Mouse (Mus musculus) neural tube, embryonic 15.5 days (tissue): Measurements from ENCODE around the gene Lrrc8d. TPM values are rescaled to one million over a fixed set of nuclear protein-coding genes. Genes with fewer than 3 reads are reported as not detected.

Experiments used
- ATAC-seq: fragments of 200-750 bp; cut with Nextera tagmentation; 2 replicates; pipeline ENCODE4 v1.8.0; 2017; ENCODE audit warnings: mild to moderate bottlenecking, moderate TSS enrichment, moderate library complexity; ENCODE audit not compliant: low FRiP score
- H3K27ac ChIP-seq: fragments of 300-500 bp; sonication (generic); replicated peaks from 2 replicates; pipeline ENCODE4 v1.5.1; 2015; ENCODE audit warnings: mild to moderate bottlenecking, inconsistent platforms
- H3K27me3 ChIP-seq: fragments of 300-500 bp; sonication (generic); replicated peaks from 2 replicates; pipeline ENCODE4 v1.6.1; 2015; ENCODE audit warnings: inconsistent platforms
- H3K36me3 ChIP-seq: fragments of 300-500 bp; sonication (generic); 2 replicates; pipeline ENCODE4 v1.6.1; 2015; ENCODE audit warnings: inconsistent platforms
- H3K4me1 ChIP-seq: fragments of 300-500 bp; sonication (generic); 2 replicates; pipeline ENCODE4 v1.6.1; 2015; ENCODE audit warnings: inconsistent platforms
- H3K4me2 ChIP-seq: fragments of 300-500 bp; sonication (generic); 2 replicates; pipeline ENCODE4 v1.6.1; 2015; ENCODE audit warnings: inconsistent platforms, mild to moderate bottlenecking, moderate library complexity
- H3K4me3 ChIP-seq: fragments of 300-500 bp; sonication (generic); replicated peaks from 2 replicates; pipeline ENCODE4 v1.5.1; 2015; ENCODE audit warnings: mild to moderate bottlenecking, inconsistent platforms
- H3K9ac ChIP-seq: fragments of 300-500 bp; sonication (generic); replicated peaks from 2 replicates; pipeline ENCODE4 v1.6.1; 2015; ENCODE audit warnings: mild to moderate bottlenecking, inconsistent platforms
- H3K9me3 ChIP-seq: fragments of 300-500 bp; sonication (generic); replicated peaks from 2 replicates; pipeline ENCODE4 v1.6.1; 2016; ENCODE audit warnings: inconsistent platforms
- WGBS: fragments of 180-500 bp; shearing (Covaris S2); methylation state at CpG from one replicate; pipeline ENCODE4 v1.1.7; 2015; ENCODE audit warnings: mixed read lengths; 5-methylcytosine and 5-hydroxymethylcytosine counted together
- polyA plus RNA-seq: library from polyadenylated mRNA; unstranded; fragments of >200 nt; fragmentation: Nextera tagmentation; extraction: Ambion mirVana; gene quantifications from 2 replicates; pipeline ENCODE4 v1.2.1, GENCODE M21; 2015

The Lrrc8d gene
- polyA plus RNA-seq, 1 experiment from 2014 or later: 29.4 TPM

DNA sequence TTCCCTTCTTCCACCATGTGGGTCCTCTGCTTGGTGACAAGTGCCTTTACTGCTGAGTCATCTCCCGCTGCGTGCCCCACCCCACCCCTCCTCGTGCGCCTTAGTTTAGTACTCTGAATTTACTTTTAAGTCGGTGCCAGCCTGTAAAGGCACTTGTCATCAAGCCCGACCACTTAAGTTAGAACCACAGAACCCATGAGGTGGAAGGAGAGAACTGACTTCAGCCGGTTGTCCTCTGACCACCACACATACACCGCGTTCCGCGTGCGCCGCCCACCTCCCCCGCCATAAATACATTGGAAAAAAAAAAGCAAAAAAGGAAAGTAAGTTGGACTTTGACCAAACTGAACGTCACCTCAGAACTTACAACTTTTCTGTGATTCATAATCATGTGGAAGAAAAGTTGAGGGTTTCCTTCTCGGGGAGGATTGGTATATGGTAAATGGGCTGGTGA, 31.4 kb downstream of the Lrrc8d start:
- Histone ChIP-seq H3K9me3 (no peaks in the 10 kb centered on the region), H3K4me3 (peak overlapping the region; percentile 48; the same call in 1 of the 2 replicates), H3K9ac (no peak overlapping the region), H3K36me3 (0 out of 2 replicates have a peak, but pooled peaks cover 5% of the 10 kb centered on the region), H3K4me2 (peak overlapping the region; percentile 95), H3K27me3 (no peaks in the 10 kb centered on the region), H3K4me1 (peaks cover 17% of the 10 kb centered on the region), H3K27ac (no peak overlapping the region)
- 30% methylated on average over 16 of the region's 16 CpGs for WGBS
- ATAC-seq: no peak

- Histone ChIP-seq H3K27me3 (no peaks in the 10 kb centered on the region), H3K4me2 (peak overlapping the region; percentile 95), H3K27ac (peak overlapping the region; percentile 60), H3K36me3 (0 out of 2 replicates have a peak, but pooled peaks cover 5% of the 10 kb centered on the region), H3K4me1 (peaks cover 17% of the 10 kb centered on the region), H3K4me3 (peak overlapping the region; percentile 48), H3K9me3 (no peaks in the 10 kb centered on the region), H3K9ac (peak overlapping the region; percentile 50)
- ATAC-seq: peak; percentile 82
- WGBS: 8% methylated on average over 52 of the region's 52 CpGs
These were observed 32.1 kb downstream of the Lrrc8d start for GRCm38 (mm10) chr5:105731627-105732432.

- 41% methylated on average over 11 of the region's 11 CpGs for WGBS
- peak overlapping the region; percentile 60; the same call in 1 of the 2 replicates for H3K27ac ChIP-seq
These were observed 32.7 kb downstream of the Lrrc8d start for GRCm38 (mm10) chr5:105732433-105732891.

GRCm38 (mm10) chr5:105733226-105733625, 33.5 kb downstream of the Lrrc8d start:
- no peak for ATAC-seq
- H3K9me3 ChIP-seq: no peaks in the 10 kb centered on the region
- peaks cover 17% of the 10 kb centered on the region for H3K4me1 ChIP-seq
- H3K9ac ChIP-seq: no peak overlapping the region
- no peaks in the 10 kb centered on the region for H3K27me3 ChIP-seq
- 0 out of 2 replicates have a peak, but pooled peaks cover 5% of the 10 kb centered on the region for H3K36me3 ChIP-seq
- no peak overlapping the region for H3K27ac ChIP-seq
- WGBS: 71% methylated on average over 6 of the region's 6 CpGs
- no peak overlapping the region for H3K4me3 ChIP-seq
- H3K4me2 ChIP-seq: no peak overlapping the region

More at GRCm38 (mm10) chr5:105732433-105732891, 32.7 kb downstream of the Lrrc8d start:
- H3K9me3 ChIP-seq: no peaks in the 10 kb centered on the region
- peak; percentile 16; the same call in 1 of the 2 replicates for ATAC-seq
- H3K4me1 ChIP-seq: peaks cover 17% of the 10 kb centered on the region
- 0 out of 2 replicates have a peak, but pooled peaks cover 5% of the 10 kb centered on the region for H3K36me3 ChIP-seq
- peak overlapping the region; percentile 48 for H3K4me3 ChIP-seq
- peak overlapping the region; percentile 50 for H3K9ac ChIP-seq
- peak overlapping the region; percentile 95 for H3K4me2 ChIP-seq
- no peaks in the 10 kb centered on the region for H3K27me3 ChIP-seq

GRCm38 (mm10) chr5:105736365-105736764, 36.6 kb downstream of the Lrrc8d start:
- H3K4me3 ChIP-seq: no peak overlapping the region
- H3K4me2 ChIP-seq: no peak overlapping the region
- no peak for ATAC-seq
- H3K9me3 ChIP-seq: no peaks in the 10 kb centered on the region
- H3K27ac ChIP-seq: no peak overlapping the region
- H3K4me1 ChIP-seq: peaks cover 25% of the 10 kb centered on the region
- no peaks in the 10 kb centered on the region for H3K27me3 ChIP-seq
- no peak overlapping the region for H3K9ac ChIP-seq
- H3K36me3 ChIP-seq: 0 out of 2 replicates have a peak, but pooled peaks cover 5% of the 10 kb centered on the region
- WGBS: 97% methylated on average over 6 of the region's 6 CpGs

DNA sequence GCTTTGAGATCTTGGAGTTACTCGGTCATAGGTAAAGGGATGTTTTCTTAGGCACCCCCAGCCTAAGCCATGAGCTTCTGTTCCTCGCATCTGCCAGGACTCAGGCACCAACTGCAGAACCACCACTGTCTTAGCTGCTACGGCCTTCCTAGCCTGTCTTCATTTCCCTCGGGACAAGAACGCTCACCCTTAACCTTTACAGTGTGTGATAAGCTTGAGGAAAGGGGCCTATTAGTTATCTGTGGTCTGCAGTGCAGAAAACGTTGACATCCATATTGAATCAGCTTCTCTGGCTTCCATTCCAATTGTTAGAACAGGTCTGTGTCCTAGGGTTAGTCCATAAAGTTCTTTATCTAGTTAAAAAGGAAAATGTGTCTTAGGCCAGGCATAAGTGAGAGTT, 37.4 kb downstream of the Lrrc8d start:
- H3K36me3 ChIP-seq: 0 out of 2 replicates have a peak, but pooled peaks cover 5% of the 10 kb centered on the region
- H3K4me3 ChIP-seq: no peak overlapping the region
- no peak overlapping the region for H3K9ac ChIP-seq
- H3K9me3 ChIP-seq: no peaks in the 10 kb centered on the region
- H3K27ac ChIP-seq: no peak overlapping the region
- WGBS: 72% methylated on average over 6 of the region's 6 CpGs
- H3K4me1 ChIP-seq: peaks cover 17% of the 10 kb centered on the region
- no peaks in the 10 kb centered on the region for H3K27me3 ChIP-seq
- H3K4me2 ChIP-seq: no peak overlapping the region
- no peak for ATAC-seq

- H3K27ac ChIP-seq: peak overlapping the region; percentile 48; the same call in 1 of the 2 replicates
- H3K27me3 ChIP-seq: no peaks in the 10 kb centered on the region
- H3K36me3 ChIP-seq: no peaks in the 10 kb centered on the region
- 20% methylated on average over 7 of the region's 7 CpGs for WGBS
- peaks cover 18% of the 10 kb centered on the region for H3K4me1 ChIP-seq
- peak; percentile 40; the same call in 1 of the 2 replicates for ATAC-seq
- H3K4me3 ChIP-seq: no peak overlapping the region
- H3K4me2 ChIP-seq: no peak overlapping the region
- H3K9me3 ChIP-seq: no peaks in the 10 kb centered on the region
- H3K9ac ChIP-seq: no peak overlapping the region
These were observed 40.7 kb downstream of the Lrrc8d start for GRCm38 (mm10) chr5:105740437-105740836.

- no peak overlapping the region for H3K9ac ChIP-seq
- WGBS: 74% methylated on average over 5 of the region's 5 CpGs
These were observed 42.9 kb downstream of the Lrrc8d start for GRCm38 (mm10) chr5:105742641-105743040.

DNA sequence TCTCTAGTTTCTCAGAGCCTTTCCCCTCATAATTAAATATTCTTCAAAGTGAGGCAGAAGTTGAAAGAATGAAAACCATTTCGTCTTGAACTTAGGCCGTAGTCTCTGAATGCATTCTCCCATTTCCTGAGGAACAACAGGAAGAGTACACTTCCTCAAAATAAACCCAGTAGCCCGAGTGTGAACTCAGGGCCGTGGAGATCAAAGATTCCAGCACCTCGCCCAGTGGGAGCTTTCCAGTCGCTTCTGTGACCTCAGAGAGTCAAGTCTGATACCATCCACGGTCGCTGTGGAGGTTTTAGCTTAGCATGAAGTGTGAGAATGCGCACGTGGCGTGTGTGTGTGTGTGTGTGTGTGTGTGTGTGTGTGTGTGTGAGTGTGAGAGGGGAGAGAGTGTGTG, 45.6 kb downstream of the Lrrc8d start:
- no peak for ATAC-seq
- 82% methylated on average over 11 of the region's 11 CpGs for WGBS
- H3K27ac ChIP-seq: no peak overlapping the region; the same call in 1 of the 2 replicates

More at GRCm38 (mm10) chr5:105742641-105743040, 42.9 kb downstream of the Lrrc8d start:
- H3K4me2 ChIP-seq: no peak overlapping the region
- H3K4me1 ChIP-seq: peaks cover 18% of the 10 kb centered on the region
- no peaks in the 10 kb centered on the region for H3K9me3 ChIP-seq
- no peaks in the 10 kb centered on the region for H3K36me3 ChIP-seq
- no peak overlapping the region for H3K27ac ChIP-seq
- ATAC-seq: no peak
- H3K4me3 ChIP-seq: no peak overlapping the region
- no peaks in the 10 kb centered on the region for H3K27me3 ChIP-seq

DNA sequence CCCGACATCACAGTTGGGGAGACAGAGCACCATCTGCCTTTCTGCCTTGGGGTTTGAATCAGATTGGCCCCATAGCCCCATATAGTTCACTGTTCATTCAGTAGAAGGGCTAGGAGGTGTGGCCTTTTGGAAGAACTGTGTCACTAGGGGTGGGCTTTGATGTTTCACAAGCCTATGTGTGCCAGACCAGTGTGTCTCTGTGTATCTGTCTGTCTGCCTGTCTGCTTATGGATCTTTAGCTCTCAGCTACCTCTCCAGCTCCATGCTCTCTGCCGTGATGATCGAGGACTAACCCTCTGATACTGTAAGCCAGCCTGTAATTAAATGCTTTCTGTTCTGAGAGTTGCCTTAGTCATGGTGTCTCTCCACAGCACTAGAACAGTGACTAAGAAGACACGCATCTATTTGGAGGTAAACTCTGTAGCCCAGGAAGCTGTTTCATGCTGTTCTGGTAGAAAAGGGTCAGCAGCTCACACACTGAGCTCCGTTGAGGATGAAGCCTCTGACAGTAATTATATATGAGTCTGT, 46.2 kb downstream of the Lrrc8d start:
- Histone ChIP-seq H3K4me3 (no peak overlapping the region), H3K4me2 (no peak overlapping the region), H3K36me3 (no peaks in the 10 kb centered on the region), H3K27ac (no peak overlapping the region; the same call in 1 of the 2 replicates), H3K4me1 (peaks cover 10% of the 10 kb centered on the region; the same call in 1 of the 2 replicates), H3K9ac (no peak overlapping the region), H3K27me3 (no peaks in the 10 kb centered on the region), H3K9me3 (no peaks in the 10 kb centered on the region)
- WGBS: 79% methylated on average over 5 of the region's 5 CpGs
- ATAC-seq: no peak

More for the DNA sequence above, 45.6 kb downstream of the Lrrc8d start:
- no peaks in the 10 kb centered on the region for H3K9me3 ChIP-seq
- H3K4me1 ChIP-seq: peaks cover 16% of the 10 kb centered on the region
- H3K27me3 ChIP-seq: no peaks in the 10 kb centered on the region
- H3K4me3 ChIP-seq: no peak overlapping the region
- H3K4me2 ChIP-seq: no peak overlapping the region
- no peak overlapping the region for H3K9ac ChIP-seq
- no peaks in the 10 kb centered on the region for H3K36me3 ChIP-seq

GRCm38 (mm10) chr5:105754803-105755202, 55.0 kb downstream of the Lrrc8d start:
- no peaks in the 10 kb centered on the region for H3K36me3 ChIP-seq
- no peak overlapping the region for H3K9ac ChIP-seq
- no peak overlapping the region for H3K27ac ChIP-seq
- H3K9me3 ChIP-seq: no peaks in the 10 kb centered on the region
- H3K4me3 ChIP-seq: no peak overlapping the region
- ATAC-seq: no peak
- H3K4me1 ChIP-seq: peaks cover 7% of the 10 kb centered on the region; the same call in 1 of the 2 replicates
- 71% methylated on average over 8 of the region's 8 CpGs for WGBS
- no peaks in the 10 kb centered on the region for H3K27me3 ChIP-seq
- no peak overlapping the region for H3K4me2 ChIP-seq
